Mouse (Mus musculus): ENCODE measurements around the gene Osbpl8. TPM values are rescaled to one million over a fixed set of nuclear protein-coding genes. Genes with fewer than 3 reads are reported as not detected.

Osbpl8 gene
- total RNA-seq, 2 experiments from 2014 or later: 68.2 to 78.9 TPM

DNA sequence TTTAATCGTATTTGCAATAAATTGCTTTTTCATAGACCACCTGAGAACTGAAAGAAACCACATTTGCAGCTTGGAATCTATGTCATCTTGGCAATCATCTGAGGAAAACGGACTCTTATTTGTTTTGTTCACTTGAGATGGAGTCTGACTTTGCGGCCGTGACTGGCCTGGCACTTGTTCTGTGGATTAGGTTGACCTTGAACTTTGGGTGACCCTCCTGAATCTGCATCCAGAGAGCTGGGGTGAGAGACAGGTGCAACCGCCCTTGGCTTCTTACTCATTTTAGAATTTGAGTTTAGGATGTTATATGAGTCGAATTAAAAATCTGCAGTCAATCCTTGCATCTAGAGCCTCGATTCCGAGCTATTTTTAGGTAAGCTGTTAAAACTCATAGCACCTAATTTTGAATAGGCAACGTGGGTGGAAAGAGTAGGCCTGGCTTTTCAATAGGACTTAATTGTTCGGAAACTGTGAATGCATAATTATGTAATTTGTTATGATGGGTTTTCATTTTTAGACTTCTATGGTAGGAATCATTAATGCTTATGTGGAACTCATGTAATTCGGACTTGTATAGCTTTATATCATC is 20.1 kb upstream of the Osbpl8 start:
- DNase-seq: no peak
- intact Hi-C loops (cut with DNase I): no loop called here

DNA sequence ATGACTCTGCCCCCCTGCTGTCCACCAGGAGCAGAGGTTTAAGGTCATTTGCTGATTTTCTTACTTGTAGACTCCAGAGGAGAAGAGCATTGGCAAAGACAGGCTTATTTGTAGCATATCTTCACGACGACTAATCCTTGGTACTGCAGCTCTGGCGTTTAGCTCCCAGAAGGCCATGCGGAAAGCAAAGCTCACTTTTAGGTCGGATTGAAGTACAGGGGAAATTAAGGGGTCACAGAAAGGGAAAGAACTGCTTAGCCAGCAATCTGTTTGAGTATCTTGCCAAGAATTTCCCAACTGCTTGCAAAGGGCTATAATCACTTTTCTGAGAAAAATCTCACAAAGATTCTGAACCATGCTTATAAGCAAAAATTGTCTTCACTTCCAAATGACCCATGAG is 14.8 kb upstream of the Osbpl8 start:
- intact Hi-C loops (cut with DNase I): no loop called here
- no peak for DNase-seq

DNA sequence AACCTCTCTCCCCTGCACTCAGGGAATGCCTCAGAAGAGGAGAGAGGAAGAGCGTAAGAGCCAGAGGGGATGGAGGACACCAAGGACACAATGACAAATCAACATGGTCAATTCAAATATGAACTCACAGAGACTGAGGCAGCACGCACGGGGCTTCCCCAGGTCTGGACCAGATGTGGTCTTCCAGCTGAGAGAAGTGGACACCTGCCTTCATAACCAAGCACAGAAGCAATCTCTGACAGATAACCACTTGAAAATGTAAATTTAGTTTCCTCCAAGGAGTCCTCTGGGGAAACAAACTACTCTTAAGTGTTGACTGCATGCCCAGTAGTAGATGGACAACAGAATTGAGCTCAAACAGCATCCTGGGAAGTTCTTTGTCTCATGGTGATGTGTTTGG is 9.5 kb upstream of the Osbpl8 start:
- intact Hi-C loops (cut with DNase I): no loop called here
- DNase-seq: no peak

- intact Hi-C loops (cut with DNase I): no loop called here
- no peak for DNase-seq
Measured at GRCm38 (mm10) chr10:111155571-111155970, 9.0 kb upstream of the Osbpl8 start.

DNA sequence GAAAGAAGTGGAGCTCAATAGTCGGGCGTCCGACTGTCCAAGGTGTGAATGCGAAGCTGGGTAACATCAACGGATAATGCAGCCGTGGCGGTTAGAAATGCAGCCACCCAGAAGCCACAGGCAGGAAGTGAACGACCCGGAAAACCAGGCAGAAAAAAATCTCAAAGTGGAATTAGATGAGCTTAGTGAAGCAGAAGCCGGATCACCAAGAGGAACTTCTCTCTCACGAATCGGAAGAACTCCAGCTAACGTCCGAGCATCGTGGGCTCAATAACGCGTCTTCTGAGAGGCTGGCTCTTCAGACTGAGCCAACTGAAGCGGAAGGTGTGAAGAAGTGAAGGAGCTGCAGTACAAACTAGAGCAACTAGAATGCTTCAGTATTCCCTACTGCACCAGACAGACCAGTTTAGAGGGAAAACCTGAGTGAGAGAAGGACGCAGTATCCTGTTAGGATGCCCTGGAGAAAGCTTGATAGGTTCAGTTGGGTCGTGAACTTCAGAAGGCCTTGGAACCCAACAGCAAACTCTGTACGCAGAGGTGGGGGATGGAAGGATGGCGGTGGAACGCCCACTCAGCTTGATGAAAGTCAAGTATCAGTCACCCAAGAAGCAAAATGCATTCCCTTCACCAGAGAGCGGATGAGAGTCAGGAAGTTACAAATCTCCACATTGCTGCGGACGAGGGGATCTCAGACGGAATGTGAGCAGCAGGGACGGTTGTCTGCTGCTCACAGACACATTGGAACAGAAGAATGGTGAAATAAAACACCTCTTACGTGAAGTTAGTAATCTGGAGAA is 8.0 kb upstream of the Osbpl8 start:
- intact Hi-C loops (cut with DNase I): no loop called here
- no peak for DNase-seq

GRCm38 (mm10) chr10:111157241-111157659 is 7.3 kb upstream of the Osbpl8 start:
- DNase-seq: no peak
- intact Hi-C loops (cut with DNase I): no loop called here

DNA sequence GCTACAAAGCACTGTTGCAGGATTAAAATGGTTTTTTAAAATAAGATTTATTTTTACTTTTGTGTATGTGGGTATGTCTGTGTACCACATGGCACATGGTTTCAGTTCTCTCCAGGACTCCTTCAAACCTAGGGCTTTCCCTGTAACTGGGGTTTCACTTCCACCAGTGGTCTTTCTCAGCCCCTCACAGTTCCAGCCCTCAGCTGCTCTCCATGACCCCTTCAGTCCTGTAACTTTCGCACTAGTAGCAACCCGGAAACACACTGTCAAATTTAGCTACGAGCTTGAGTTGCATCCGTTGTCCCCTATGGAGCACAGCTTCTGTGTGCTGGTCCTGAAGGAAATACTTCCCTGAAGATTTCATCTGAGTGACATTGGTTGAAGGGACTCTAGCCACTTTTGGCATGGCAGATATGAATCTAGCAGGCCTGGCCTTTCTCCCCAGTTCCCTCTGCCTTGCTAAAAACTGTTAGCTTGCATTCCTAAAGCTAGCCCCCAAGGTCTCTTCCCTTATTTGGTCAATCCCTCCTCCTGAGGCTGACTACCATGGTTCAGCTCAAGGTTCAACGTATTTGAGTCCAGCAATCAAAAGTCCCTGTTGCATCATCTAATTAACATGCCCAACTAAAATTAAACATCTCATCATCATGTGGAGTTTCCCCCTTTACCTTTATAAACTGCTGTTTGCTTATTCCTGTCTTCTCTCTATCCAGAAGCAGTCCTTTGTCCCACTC is 4.6 kb upstream of the Osbpl8 start:
- no peak for DNase-seq
- intact Hi-C loops (cut with DNase I): loop anchor here (5.0 to 10.0 kb wide), 2 partner anchors 148 to 315 kb away; partner anchors contain the start of genes Nap1l1 and Zdhhc17

DNA sequence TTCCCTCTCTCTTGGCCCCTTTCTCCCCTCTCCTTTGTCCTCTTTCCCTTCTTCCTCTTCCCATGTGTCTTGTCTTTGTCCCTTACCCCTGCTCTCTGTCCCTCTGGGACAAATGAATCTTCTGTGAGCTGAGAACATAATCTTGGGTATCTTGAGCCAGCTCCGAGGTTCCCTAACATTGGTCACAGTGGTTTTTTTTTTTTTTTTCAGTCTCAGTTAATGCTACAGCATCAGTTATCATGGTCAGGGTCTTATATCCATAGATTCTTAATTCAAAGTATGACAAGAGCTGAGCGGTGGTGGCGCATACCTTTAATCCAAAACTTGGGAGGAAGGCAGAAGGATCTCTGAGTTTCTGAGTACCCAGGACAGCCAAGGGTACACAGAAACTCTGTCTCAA is 4.0 kb upstream of the Osbpl8 start:
- intact Hi-C loops (cut with DNase I): loop anchor here (5.0 to 10.0 kb wide), 2 partner anchors 148 to 314 kb away; partner anchors contain the start of genes Nap1l1 and Zdhhc17

DNA sequence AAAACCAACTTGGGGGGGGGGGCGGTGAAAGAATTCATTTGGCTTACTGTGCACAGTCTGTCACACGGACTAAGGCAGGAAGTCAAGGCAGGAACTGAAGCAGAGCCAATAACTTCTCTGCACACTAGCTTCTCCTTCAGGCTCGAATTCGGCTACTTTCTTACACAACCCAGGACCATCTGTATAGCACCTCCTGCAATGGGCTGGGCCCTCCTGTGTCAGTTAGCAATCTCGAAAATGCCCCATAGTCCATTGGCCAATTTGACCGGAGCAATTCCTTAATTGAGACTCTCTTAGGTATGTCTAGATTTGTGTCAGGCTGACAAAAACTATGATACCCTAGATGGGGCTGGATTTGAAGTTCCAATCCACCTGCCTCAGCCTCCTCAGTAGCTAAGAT is 3.2 kb upstream of the Osbpl8 start:
- no peak for DNase-seq
- intact Hi-C loops (cut with DNase I): loop anchor here (5.0 to 10.0 kb wide), 2 partner anchors 149 to 313 kb away; partner anchors contain the start of genes Nap1l1 and Zdhhc17

More for the DNA sequence above, 4.0 kb upstream of the Osbpl8 start:
- no peak for DNase-seq

GRCm38 (mm10) chr10:111163025-111163424 is 1.5 kb upstream of the Osbpl8 start:
- intact Hi-C loops (cut with DNase I): loop anchor here (5.0 to 10.0 kb wide), 2 partner anchors 151 to 312 kb away; partner anchors contain the start of genes Nap1l1 and Zdhhc17
- DNase-seq: no peak

DNA sequence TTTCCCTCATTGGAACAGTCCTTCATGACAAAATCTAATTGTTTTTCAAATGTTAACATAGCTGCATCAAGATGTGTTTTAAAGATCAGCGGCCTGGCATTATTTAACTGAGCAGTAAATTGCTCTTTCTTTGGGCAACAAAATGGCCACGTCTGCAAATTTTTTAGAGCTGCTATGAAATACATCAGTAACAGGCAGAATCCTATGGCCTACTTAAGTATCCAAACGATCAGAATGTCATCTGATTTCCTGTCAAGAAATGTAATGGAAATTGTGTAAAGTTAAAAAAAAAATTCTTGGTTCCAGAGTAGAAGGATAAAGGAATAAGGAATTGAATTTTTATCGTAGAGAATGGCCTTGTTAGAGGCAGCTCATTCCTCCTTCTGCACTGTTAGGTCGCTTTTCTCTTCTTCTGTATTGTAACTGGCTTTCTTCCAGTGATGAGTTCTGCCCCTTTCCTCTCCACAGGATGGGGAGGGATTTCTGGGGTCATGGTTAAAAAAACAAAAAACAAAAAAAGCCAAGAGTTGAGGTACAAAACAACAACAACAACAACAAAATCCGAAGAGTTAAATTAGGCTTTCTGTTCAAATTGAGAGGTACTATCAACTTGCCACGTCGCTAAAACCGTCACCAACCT is 831 bp upstream of the Osbpl8 start:
- no peak for DNase-seq
- intact Hi-C loops (cut with DNase I): loop anchor here (5.0 to 10.0 kb wide), 2 partner anchors 151 to 311 kb away; partner anchors contain the start of genes Nap1l1 and Zdhhc17

DNA sequence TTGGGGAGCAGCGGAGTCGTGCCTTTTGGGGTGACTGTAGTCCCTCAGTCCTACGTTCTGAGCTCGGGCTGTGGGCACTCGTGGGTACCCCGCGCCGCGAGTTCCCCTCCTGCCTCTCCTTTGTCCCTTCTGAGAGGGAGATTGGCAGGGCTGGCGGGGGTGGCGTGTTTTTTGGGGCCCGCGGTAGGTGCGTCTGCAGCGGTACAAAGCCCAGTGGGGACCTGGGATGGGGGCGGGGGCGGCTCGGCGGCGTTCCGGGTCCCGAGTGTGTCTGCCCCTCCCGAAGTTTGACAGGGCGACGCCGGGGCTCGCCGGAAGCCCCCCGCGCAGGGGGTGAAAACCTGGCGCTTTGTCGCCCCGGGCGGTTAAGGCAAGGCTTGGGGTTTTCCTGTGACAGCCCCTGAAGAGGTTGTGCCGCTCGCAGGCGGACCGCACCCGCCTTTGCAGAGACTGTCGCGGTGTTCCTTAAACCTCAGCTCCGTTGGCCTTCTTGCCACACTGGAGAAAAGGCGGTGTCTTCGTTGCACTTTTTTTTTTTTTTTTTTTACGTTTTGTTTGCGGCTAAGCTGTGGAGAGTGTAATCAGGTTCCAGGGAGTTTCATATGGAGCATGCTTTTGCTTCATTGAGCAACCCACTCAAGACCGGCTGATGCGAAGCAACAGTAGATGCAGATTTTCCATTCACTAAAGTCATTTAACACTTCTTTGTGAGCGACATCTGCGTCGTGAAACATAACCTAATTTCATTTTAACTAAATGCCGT is 848 bp downstream of the Osbpl8 start:
- DNase-seq: peak; percentile 57 to 60
- intact Hi-C loops (cut with DNase I): loop anchor here (10.0 kb wide), 1 partner anchor 309 kb away; the partner anchor contains the start of gene Nap1l1

DNA sequence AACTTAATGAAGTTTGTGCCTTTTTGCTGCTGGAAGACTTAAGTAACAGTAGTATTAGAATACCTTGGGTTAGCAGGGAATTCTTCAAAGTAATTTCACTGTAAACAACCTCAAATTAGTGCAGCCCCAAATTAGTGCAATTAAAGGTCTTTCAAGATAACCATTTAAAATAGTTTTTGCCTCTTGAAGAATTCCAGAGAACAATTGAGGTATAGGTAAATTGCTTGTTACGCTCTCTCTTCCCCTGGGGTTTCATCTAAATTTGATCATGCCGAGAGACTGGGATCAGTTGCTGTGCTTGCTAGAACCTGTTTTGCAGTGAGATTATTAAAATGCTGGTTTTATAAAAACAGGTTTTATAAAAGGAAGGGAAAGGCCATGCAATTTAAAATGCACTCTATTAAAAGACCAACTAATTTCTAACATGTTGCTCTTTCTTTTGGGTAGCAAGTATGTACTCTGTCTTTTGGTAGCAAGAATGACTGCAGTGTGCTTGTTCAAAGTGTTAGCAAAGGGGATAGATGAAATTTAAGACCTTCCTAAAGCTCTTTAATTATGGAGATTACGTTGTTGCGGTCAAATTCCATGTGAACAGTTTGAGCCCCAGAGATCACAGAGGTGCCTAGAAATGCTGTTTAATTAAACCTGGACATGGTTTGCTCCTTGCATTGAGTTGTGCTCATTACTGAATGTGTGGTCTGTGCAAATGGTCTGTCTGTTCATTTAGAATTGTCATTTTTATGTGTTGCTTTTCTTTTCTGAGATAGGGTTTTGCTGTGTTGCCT is 1.7 kb downstream of the Osbpl8 start:
- DNase-seq: no peak
- intact Hi-C loops (cut with DNase I): loop anchor here (10.0 kb wide), 1 partner anchor 309 kb away; the partner anchor contains the start of gene Nap1l1

- no peak for DNase-seq
- intact Hi-C loops (cut with DNase I): loop anchor here (10.0 kb wide), 1 partner anchor 307 kb away; the partner anchor contains the start of gene Nap1l1
Measured at GRCm38 (mm10) chr10:111167444-111167843, 2.9 kb downstream of the Osbpl8 start.

GRCm38 (mm10) chr10:111168305-111168704 is 3.8 kb downstream of the Osbpl8 start:
- peak in 1 of 2 experiments; percentile 34 for DNase-seq
- intact Hi-C loops (cut with DNase I): loop anchor here (10.0 kb wide), 1 partner anchor 306 kb away; the partner anchor contains the start of gene Nap1l1

DNA sequence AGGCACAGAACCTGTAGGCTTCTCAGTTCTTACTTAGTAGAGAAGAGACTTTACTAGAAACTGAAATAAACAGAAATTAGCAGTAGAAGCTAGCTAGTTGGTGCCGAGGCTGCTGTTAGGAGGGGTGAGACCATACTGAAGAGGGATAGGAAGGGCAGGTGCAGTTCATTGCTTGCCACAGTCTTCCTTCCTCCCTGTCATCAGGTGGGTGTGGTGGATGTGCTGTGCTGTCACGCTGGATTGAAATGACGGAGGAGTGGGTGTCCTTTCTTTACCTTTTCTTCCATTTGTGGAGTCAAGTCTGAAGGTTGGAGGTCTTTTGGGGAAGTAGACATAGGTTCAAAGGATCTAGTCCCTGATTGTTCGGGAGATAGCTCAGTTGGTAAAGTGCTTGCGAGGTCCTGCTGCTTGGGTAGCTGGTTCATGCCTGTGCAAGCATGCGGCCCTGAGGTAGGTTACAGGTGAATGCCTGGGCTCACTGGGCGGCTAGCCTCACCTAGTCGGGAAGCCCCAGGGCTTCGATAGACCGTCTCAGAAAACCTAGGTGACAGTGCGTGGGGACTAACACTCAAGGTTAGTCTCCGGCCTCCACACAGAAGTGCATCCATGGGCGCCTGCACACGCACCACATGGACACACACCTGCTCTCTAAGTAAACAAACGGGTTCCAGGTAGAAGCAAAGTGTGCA is 6.8 kb downstream of the Osbpl8 start:
- no peak for DNase-seq
- intact Hi-C loops (cut with DNase I): no loop called here

DNA sequence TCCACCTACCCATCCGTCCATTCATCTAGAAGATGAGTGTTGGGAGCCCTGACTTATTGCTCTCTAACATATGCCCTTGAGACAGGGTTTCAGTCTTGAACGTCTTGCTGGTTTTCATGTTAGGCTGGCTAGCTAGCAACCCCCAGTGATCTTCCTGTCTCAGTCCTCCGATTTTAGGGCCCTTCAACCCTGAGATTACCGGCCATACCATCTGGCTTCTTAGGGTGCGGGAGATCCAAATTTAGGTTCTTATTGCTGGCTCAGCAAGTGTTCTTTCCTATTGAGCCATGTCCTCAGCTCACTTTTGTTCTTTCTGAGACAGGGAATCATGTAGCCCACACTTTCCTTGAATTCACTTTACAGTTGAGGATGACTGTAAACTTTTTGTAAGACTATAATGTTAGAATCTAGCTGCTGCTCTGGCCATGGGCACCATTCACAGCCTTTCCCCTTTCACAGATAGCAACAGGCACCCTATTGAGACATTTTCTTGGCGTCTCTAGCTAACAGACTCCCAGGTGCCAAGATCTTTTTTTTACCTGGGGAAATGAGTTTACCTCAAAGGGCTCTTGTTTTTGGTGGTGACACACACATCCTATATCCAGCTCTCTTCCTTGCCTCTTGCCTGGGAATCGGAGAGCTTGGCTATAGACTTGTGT is 9.2 kb downstream of the Osbpl8 start:
- intact Hi-C loops (cut with DNase I): no loop called here
- no peak for DNase-seq
